Mouse (Mus musculus): ENCODE data around the gene Col24a1.

Gene Col24a1

DNA sequence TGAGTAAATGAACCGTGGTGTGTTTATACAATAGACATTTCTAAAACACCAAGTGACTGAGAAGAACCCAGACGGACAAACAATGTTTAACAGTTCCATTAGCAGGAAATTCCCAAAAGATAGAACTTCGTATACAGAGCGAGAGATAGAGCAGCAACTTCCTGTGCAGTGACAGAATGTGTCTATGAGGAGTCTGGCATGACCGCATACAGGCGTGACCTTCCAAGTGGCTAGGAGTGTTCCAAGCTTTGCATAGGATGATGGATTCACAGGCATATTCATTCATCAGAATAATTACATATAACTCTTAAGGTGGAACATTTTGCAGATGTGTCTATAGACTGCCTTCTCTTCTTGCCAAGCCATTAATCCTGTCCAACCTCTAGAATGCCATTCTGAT is 18.1 kb upstream of the Col24a1 start:
- H3K9me3 ChIP-seq (ENCODE audit: low read length), result no peaks in the 10 kb centered on the region
- no peaks in the 10 kb centered on the region for H3K4me1 ChIP-seq (replicated peaks; ENCODE audit: low read depth, low read length)
- H3K27me3 ChIP-seq (ENCODE audit: insufficient read depth, low read length), result no peaks in the 10 kb centered on the region
- no peak overlapping the region for H3K4me3 ChIP-seq (replicated peaks; ENCODE audit: low read length)
- no peaks in the 10 kb centered on the region for H3K36me3 ChIP-seq (ENCODE audit: insufficient read depth, low read length)
- no peak for TF ChIP-seq NANOG (IDR thresholded peaks at IDR 0.05; ENCODE audit: borderline replicate concordance, low read length)

DNA sequence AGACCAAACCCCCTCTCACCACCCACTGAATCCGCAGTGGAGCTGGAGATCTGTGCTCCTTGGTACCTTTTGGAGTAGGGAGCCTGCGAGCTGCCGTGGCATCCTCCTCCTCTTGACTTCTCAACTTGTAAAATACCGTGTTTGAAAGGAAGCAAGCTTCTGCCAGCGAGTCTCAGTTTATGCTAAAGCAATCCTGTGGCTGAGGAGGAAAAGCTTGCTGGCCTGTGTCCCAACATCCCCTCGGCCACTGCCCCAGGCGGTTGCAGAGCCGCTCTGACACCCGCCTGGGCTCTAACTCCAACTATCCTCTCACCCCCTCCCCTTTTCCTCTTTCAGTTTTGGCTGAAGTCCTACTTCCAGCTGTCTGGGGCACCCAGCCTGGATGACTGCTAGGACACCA is 935 bp downstream of the Col24a1 start:
- H3K9me3 ChIP-seq (ENCODE audit: low read length), result no peaks in the 10 kb centered on the region
- H3K4me3 ChIP-seq (replicated peaks; ENCODE audit: low read length), result peak overlapping the region; percentile 37
- TF ChIP-seq NANOG (IDR thresholded peaks at IDR 0.05; ENCODE audit: borderline replicate concordance, low read length), result no peak
- no peak for TF ChIP-seq CTCF (conservative IDR thresholded peaks at IDR 0.05; ENCODE audit: low read length)
- TF ChIP-seq POU5F1 (IDR thresholded peaks at IDR 0.05; ENCODE audit: borderline replicate concordance, low read length), result no peak
- H3K27me3 ChIP-seq (ENCODE audit: insufficient read depth, low read length), result peaks cover 33% of the 10 kb centered on the region
- no peaks in the 10 kb centered on the region for H3K36me3 ChIP-seq (ENCODE audit: insufficient read depth, low read length)
- peaks cover 9% of the 10 kb centered on the region for H3K4me1 ChIP-seq (replicated peaks; ENCODE audit: low read depth, low read length)

DNA sequence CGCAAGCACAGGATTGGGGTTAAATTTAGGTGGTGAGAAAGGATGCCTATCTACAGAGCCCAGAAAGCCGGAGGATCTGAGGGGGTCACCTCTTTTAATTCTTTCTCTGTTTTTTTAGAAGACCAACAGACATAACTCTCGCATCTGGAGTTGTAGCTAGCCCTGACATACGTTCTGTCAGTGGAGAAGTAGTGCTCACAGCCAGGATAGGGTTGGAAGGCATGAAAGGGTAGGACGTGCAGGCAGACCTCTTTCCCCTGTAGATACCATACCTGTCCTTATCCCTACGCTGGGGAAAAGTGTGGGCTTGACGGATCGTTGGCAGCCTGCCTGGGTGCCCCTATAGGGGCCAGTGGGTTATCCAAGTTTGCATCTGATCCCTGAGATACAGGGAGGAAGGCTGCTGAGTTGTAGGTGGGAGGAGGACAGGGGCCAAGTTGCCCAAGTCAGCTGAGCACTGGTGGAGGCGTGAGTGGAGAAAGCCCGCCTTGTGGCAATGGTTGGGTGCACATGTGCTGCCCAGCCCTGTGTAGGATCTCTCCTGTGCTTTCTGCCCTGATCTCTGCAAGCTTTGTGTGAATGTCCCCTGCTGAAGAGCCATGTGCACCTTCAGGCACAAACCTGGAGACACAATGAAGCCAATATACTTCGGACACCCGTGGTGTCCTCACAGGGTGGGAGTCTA is 1.5 kb downstream of the Col24a1 start:
- Histone ChIP-seq H3K4me1 (replicated peaks; ENCODE audit: low read depth, low read length) (peaks cover 9% of the 10 kb centered on the region), H3K27me3 (ENCODE audit: insufficient read depth, low read length) (peaks cover 33% of the 10 kb centered on the region), H3K4me3 (replicated peaks; ENCODE audit: low read length) (peak overlapping the region; percentile 37; the same call in 1 of the 2 replicates), H3K36me3 (ENCODE audit: insufficient read depth, low read length) (no peaks in the 10 kb centered on the region), H3K9me3 (ENCODE audit: low read length) (no peaks in the 10 kb centered on the region)
- TF ChIP-seq POU5F1 (IDR thresholded peaks at IDR 0.05; ENCODE audit: borderline replicate concordance, low read length), result no peak
- no peak for TF ChIP-seq CTCF (conservative IDR thresholded peaks at IDR 0.05; ENCODE audit: low read length)
- no peak for TF ChIP-seq NANOG (IDR thresholded peaks at IDR 0.05; ENCODE audit: borderline replicate concordance, low read length)

DNA sequence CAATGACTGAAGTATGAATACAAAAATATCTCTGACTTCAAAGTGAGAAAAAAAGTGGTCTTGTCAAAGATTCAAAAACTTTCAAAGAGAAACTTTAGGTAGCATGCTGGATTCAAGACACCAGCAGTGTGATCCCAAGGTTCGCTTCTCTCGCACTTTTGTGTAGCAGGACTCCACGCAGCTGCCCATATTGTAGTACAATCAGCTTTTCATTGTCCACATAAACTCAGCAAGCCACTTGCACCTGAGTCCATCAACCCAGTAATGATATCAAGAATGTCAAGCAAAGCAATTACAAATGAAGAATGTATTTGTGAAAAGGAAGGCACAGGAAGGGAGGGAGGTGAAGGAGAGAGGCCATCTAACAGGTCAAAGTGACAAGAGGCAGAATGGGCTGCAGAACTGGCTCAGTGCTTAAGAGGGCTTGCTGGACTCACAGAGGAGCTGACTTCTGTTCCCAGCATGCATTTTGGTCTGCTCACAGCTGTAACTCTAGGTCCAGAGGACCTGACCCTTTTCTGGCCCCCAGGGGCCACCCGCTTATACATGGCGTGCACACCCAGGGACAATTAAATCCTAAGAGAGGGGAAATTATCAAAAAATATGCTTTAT is 7.8 kb downstream of the Col24a1 start:
- Histone ChIP-seq H3K4me1 (replicated peaks; ENCODE audit: low read depth, low read length) (no peaks in the 10 kb centered on the region), H3K9me3 (ENCODE audit: low read length) (0 out of 2 replicates have a peak, but pooled peaks cover 10% of the 10 kb centered on the region), H3K36me3 (ENCODE audit: insufficient read depth, low read length) (no peaks in the 10 kb centered on the region), H3K4me3 (replicated peaks; ENCODE audit: low read length) (no peak overlapping the region), H3K27me3 (ENCODE audit: insufficient read depth, low read length) (no peaks in the 10 kb centered on the region)
- TF ChIP-seq NANOG (IDR thresholded peaks at IDR 0.05; ENCODE audit: borderline replicate concordance, low read length), result no peak
- TF ChIP-seq CTCF (conservative IDR thresholded peaks at IDR 0.05; ENCODE audit: low read length), result no peak
- TF ChIP-seq POU5F1 (IDR thresholded peaks at IDR 0.05; ENCODE audit: borderline replicate concordance, low read length), result no peak

DNA sequence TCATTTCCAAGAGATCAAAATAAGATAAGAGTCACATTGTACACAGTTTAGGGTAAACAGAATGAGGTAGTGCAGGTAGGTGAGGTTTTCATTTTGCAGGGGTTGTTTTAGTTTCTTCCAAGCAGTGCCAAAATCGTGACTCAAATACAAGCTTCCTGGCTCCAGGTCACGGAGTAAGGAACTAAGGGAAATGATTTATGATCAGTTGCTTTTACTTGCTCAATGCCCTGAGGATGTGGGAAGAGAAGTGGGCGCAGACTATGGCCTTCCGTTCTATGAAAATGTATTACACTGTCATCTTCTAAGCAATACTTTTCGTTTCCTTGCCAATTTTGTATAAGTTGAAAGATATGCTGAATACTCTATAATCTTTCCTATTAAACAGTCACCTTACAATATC is 13.0 kb downstream of the Col24a1 start:
- no peak for TF ChIP-seq CTCF (conservative IDR thresholded peaks at IDR 0.05; ENCODE audit: low read length)
- TF ChIP-seq NANOG (IDR thresholded peaks at IDR 0.05; ENCODE audit: borderline replicate concordance, low read length), result no peak
- no peak for TF ChIP-seq POU5F1 (IDR thresholded peaks at IDR 0.05; ENCODE audit: borderline replicate concordance, low read length)
- no peak overlapping the region for H3K4me3 ChIP-seq (replicated peaks; ENCODE audit: low read length)
- H3K4me1 ChIP-seq (replicated peaks; ENCODE audit: low read depth, low read length), result no peaks in the 10 kb centered on the region
- no peaks in the 10 kb centered on the region for H3K36me3 ChIP-seq (ENCODE audit: insufficient read depth, low read length)
- 0 out of 2 replicates have a peak, but pooled peaks cover 10% of the 10 kb centered on the region for H3K9me3 ChIP-seq (ENCODE audit: low read length)
- H3K27me3 ChIP-seq (ENCODE audit: insufficient read depth, low read length), result no peaks in the 10 kb centered on the region

DNA sequence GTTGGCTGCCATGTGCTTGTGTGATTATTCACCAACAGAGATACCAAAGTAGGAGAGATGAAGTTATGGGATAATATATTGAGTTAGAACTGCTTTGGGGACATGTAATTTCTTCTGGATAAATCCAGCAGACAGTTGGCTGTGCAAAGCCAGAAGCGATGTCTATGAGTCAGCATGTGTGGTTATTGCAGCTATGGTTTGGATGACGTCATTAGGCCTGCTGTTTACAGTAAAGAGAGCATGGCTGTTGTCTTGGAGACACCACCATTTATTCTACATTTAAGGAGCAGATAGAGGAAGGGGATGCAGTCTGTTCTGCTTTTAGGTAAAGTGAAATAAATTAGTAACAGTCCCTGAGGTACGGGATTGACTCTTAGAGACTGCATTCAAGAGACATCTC is 14.9 kb downstream of the Col24a1 start:
- H3K4me3 ChIP-seq (replicated peaks; ENCODE audit: low read length), result no peak overlapping the region
- no peaks in the 10 kb centered on the region for H3K4me1 ChIP-seq (replicated peaks; ENCODE audit: low read depth, low read length)
- no peaks in the 10 kb centered on the region for H3K27me3 ChIP-seq (ENCODE audit: insufficient read depth, low read length)
- H3K9me3 ChIP-seq (ENCODE audit: low read length), result 0 out of 2 replicates have a peak, but pooled peaks cover 10% of the 10 kb centered on the region
- TF ChIP-seq NANOG (IDR thresholded peaks at IDR 0.05; ENCODE audit: borderline replicate concordance, low read length) (no peak), CTCF (conservative IDR thresholded peaks at IDR 0.05; ENCODE audit: low read length) (no peak), POU5F1 (IDR thresholded peaks at IDR 0.05; ENCODE audit: borderline replicate concordance, low read length) (no peak)
- no peaks in the 10 kb centered on the region for H3K36me3 ChIP-seq (ENCODE audit: insufficient read depth, low read length)

DNA sequence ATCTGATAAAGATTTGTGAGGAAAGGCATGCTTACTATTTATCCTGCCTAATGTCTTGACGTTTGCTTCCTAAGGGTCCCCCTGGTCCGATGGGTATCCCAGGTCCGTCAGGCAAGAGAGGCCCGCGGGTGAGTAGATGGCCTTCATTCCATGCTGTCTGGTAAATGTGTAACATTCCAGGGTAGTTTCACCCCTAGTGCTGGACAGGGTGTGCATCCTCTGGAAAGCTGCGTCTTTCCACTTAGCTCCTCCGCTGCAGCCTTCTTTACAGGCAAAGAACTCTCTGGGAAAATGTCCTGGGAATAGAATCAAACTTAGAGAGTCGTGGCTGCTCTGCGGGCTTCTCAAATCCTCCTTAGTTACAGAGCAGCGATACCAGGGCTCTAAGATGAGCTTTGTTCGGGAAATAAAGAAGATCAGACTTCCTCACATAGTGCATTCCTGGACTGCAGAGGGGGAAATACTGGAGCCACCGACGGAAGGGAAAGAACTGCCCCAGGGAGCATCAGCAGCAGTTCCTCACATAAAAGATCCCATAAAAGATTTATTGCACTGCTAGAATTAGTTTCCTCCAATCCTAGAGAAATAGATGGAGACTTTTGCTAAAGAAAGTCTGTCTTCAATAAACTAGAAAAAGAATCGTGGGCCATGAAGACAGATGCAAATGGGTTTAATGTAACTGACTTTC is 28.5 kb downstream of the Col24a1 start:
- Histone ChIP-seq H3K9me3 (ENCODE audit: low read length) (no peaks in the 10 kb centered on the region), H3K4me1 (replicated peaks; ENCODE audit: low read depth, low read length) (no peaks in the 10 kb centered on the region), H3K27me3 (ENCODE audit: insufficient read depth, low read length) (no peaks in the 10 kb centered on the region), H3K4me3 (replicated peaks; ENCODE audit: low read length) (no peak overlapping the region), H3K36me3 (ENCODE audit: insufficient read depth, low read length) (no peaks in the 10 kb centered on the region)
- TF ChIP-seq POU5F1 (IDR thresholded peaks at IDR 0.05; ENCODE audit: borderline replicate concordance, low read length) (no peak), CTCF (conservative IDR thresholded peaks at IDR 0.05; ENCODE audit: low read length) (no peak), NANOG (IDR thresholded peaks at IDR 0.05; ENCODE audit: borderline replicate concordance, low read length) (no peak)

DNA sequence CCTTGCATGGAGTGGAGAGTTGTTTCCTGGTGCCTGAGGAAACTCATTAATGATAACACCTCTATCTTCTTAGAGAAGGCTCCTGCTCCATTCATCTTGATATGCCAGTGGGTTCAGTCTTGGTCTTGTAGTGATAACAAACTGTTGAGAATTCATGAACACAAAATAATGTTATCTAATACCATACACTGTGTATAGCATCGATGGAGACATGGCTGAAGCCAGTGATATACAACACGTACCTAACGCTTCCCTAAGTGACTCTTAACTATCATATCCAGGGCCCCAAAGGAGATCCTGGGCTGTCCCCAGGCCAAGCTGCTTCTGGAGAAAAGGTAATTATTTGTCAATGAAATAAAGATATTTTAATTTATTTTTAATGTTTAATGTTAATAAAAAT is 33.1 kb downstream of the Col24a1 start:
- Histone ChIP-seq H3K4me3 (replicated peaks; ENCODE audit: low read length) (no peak overlapping the region), H3K36me3 (ENCODE audit: insufficient read depth, low read length) (no peaks in the 10 kb centered on the region), H3K4me1 (replicated peaks; ENCODE audit: low read depth, low read length) (no peaks in the 10 kb centered on the region), H3K27me3 (ENCODE audit: insufficient read depth, low read length) (no peaks in the 10 kb centered on the region), H3K9me3 (ENCODE audit: low read length) (no peaks in the 10 kb centered on the region)
- TF ChIP-seq NANOG (IDR thresholded peaks at IDR 0.05; ENCODE audit: borderline replicate concordance, low read length), result no peak
- no peak for TF ChIP-seq POU5F1 (IDR thresholded peaks at IDR 0.05; ENCODE audit: borderline replicate concordance, low read length)
- TF ChIP-seq CTCF (conservative IDR thresholded peaks at IDR 0.05; ENCODE audit: low read length), result no peak
